In the genomic region with DNA sequence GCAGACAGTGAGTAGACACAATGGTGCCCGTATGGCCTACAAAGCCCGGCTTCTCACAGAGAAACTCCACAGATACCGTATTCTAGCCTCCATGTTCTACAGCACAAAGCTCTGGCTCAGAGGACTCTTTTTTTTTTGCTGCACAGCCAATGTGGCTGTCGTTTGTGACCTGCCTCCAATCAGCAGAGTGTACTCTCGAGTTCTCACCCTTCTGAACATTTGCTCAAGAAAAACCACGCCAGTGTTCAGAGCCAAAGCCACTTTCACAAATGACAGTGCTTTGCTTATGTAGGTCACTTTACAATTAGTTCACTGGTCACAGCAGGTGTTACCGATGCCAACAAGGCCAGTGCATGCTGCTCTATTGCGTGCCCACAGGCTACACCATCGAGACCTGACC, we compare ENCODE assay signal across 16 mouse cellular contexts.
DNase-seq lines count a peak whose midpoint lies in the region; ATAC-seq and TF ChIP-seq lines count a peak whose summit lies in the region.
"Had no signal": no experiment of that assay in that cellular context is flagged by ENCODE, and none has a peak within 500 bp of the region (broad histone marks: within the 10 kb centered on the region; RNA-seq: fewer than 3 reads in every experiment).

No protein-coding gene starts in this region.

- no peak for DNase-seq in heart, postnatal 10 days
- peak; percentile 84 to 98 for DNase-seq in cerebellum, adult 2 months
- DNase-seq in kidney, adult 8-10 months, result no peak
- DNase-seq in kidney, postnatal 10 days, result no peak
- DNase-seq: layer of hippocampus, postnatal 36 days; lung, embryonic 14.5 days; right cerebral cortex, adult 18-20 months; thymus, adult 2 months had no signal

- H3K27ac ChIP-seq in heart, embryonic 15.5 days, result peak overlapping the region; percentile 81; the same call in 1 of the 2 replicates
- peak overlapping the region; percentile 92 for H3K27ac ChIP-seq in cerebellum, adult 2 months (ENCODE audit: insufficient read depth, low read length)
- H3K27ac ChIP-seq in olfactory bulb, adult 2 months (ENCODE audit: insufficient read depth, low read depth, low read length), result peak overlapping the region; percentile 16
- H3K27ac ChIP-seq: forebrain, embryonic 13.5 days; hindbrain, embryonic 10.5 days; liver, embryonic 12.5 days; macrophage; midbrain, embryonic 12.5 days had no signal

- H3K27me3 ChIP-seq in heart, embryonic 15.5 days, result no peaks in the 10 kb centered on the region
- H3K27me3 ChIP-seq in cerebellum, adult 2 months (ENCODE audit: control insufficient read depth, insufficient read depth, low read length), result no peaks in the 10 kb centered on the region
- H3K27me3 ChIP-seq: forebrain, embryonic 13.5 days; liver, embryonic 12.5 days; midbrain, embryonic 12.5 days had no signal

- TF ChIP-seq POLR2A in cerebellum, adult 2 months (IDR thresholded peaks at IDR 0.05; ENCODE audit: borderline replicate concordance, insufficient read depth, low read length), result peak; percentile 10; the same call in 1 of the 2 replicates
- no peak for TF ChIP-seq POLR2A in olfactory bulb, adult 2 months (IDR thresholded peaks at IDR 0.05; ENCODE audit: insufficient read depth, low read depth, low read length)

- H3K36me3 ChIP-seq in heart, embryonic 15.5 days, result peaks cover 16% of the 10 kb centered on the region

- no peak overlapping the region for H3K9ac ChIP-seq in heart, embryonic 15.5 days
- H3K9ac ChIP-seq: forebrain, embryonic 13.5 days; liver, embryonic 12.5 days; lung, embryonic 14.5 days; midbrain, embryonic 12.5 days had no signal

- no peak for TF ChIP-seq CTCF in cerebellum, adult 2 months (IDR thresholded peaks at IDR 0.05; ENCODE audit: borderline replicate concordance, insufficient read depth, low read depth, low read length)
- no peak for TF ChIP-seq CTCF in olfactory bulb, adult 2 months (IDR thresholded peaks at IDR 0.05; ENCODE audit: insufficient read depth, low read depth, low read length)

- no peak overlapping the region for H3K4me3 ChIP-seq in heart, embryonic 15.5 days
- H3K4me3 ChIP-seq in cerebellum, adult 2 months (replicated peaks; ENCODE audit: insufficient read depth, low read depth, low read length), result no peak overlapping the region
- no peak overlapping the region for H3K4me3 ChIP-seq in olfactory bulb, adult 2 months (ENCODE audit: insufficient read depth, low read depth, low read length)
- H3K4me3 ChIP-seq: forebrain, embryonic 13.5 days; hindbrain, embryonic 10.5 days; liver, embryonic 12.5 days; midbrain, embryonic 12.5 days had no signal

- peaks cover 24% of the 10 kb centered on the region for H3K4me1 ChIP-seq in heart, embryonic 15.5 days (replicated peaks)
- H3K4me1 ChIP-seq in cerebellum, adult 2 months (ENCODE audit: control insufficient read depth, insufficient read depth, low read length), result peaks cover 62% of the 10 kb centered on the region
- peaks cover 34% of the 10 kb centered on the region for H3K4me1 ChIP-seq in olfactory bulb, adult 2 months (ENCODE audit: control insufficient read depth, insufficient read depth, low read length)
- H3K4me1 ChIP-seq: forebrain, embryonic 13.5 days; midbrain, embryonic 12.5 days had no signal

- no peaks in the 10 kb centered on the region for H3K9me3 ChIP-seq in heart, embryonic 15.5 days (replicated peaks)
- H3K9me3 ChIP-seq: forebrain, embryonic 13.5 days; hindbrain, embryonic 10.5 days; liver, embryonic 12.5 days; midbrain, embryonic 12.5 days had no signal

- no peak overlapping the region for H3K4me2 ChIP-seq in heart, embryonic 15.5 days
- H3K4me2 ChIP-seq: forebrain, embryonic 13.5 days; liver, embryonic 12.5 days; lung, embryonic 14.5 days; midbrain, embryonic 12.5 days had no signal

- intact Hi-C loops in heart, postnatal 10 days (cut with DNase I), result no loop called here

- no peak for ATAC-seq in heart, embryonic 15.5 days (replicated peaks; ENCODE audit: insufficient number of reproducible peaks, insufficient read depth, low FRiP score, low read depth)
- peak; percentile 88 for ATAC-seq in cerebellum, adult (ENCODE audit: insufficient number of reproducible peaks, low FRiP score, low TSS enrichment)
- ATAC-seq: forebrain, embryonic 13.5 days; liver, embryonic 12.5 days had no signal

- 84% methylated on average over 9 of the region's 9 CpGs for WGBS in heart, embryonic 15.5 days
- WGBS in cerebellum, adult 2 months, result 6% methylated on average over 9 of the region's 9 CpGs
- WGBS in olfactory bulb, adult 2 months, result 37% methylated on average over 9 of the region's 9 CpGs

Comparison
In these comparisons a context has a peak if more than half of its experiments do, and no peak if none do; other contexts are left out.
1. H3K27ac ChIP-seq: peak in every context shown above with its lines; median percentile 92 in cerebellum, adult 2 months; 81 in heart, embryonic 15.5 days; 16 in olfactory bulb, adult 2 months.
2. DNase-seq: peak in cerebellum, adult 2 months (2 of 2); none in heart, postnatal 10 days (0 of 2), kidney, adult 8-10 months (0 of 2) and kidney, postnatal 10 days (single experiment).